Mouse (Mus musculus): ENCODE measurements around the gene Mndal.
"Not testable (repeated sequence)": the region's sequence is repeated elsewhere in the genome, so short reads cannot be mapped to it uniquely, and the experiment has no call there.

The Mndal gene

DNA sequence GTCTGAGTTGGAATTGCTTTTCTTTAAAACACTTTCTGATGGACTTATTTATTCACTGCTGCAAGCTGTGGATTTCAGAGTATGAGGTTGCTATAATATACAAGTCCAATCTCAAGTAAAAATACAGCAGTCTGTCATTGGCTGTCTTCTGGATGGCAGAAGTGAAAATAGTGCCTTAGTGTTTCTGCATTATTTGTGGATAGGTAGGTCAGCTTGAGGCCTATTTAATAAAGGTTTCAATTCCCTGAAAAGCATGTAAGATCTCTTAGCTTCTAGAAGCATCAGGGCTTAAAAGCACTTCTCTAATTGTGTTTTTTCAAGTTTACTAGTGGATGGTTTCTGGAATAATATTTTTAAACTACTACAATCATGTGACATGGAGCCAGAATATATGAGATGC is 52.5 kb downstream of the Mndal start:
- not testable (repeated sequence) for DNase-seq (ENCODE audit: low spot score)

DNA sequence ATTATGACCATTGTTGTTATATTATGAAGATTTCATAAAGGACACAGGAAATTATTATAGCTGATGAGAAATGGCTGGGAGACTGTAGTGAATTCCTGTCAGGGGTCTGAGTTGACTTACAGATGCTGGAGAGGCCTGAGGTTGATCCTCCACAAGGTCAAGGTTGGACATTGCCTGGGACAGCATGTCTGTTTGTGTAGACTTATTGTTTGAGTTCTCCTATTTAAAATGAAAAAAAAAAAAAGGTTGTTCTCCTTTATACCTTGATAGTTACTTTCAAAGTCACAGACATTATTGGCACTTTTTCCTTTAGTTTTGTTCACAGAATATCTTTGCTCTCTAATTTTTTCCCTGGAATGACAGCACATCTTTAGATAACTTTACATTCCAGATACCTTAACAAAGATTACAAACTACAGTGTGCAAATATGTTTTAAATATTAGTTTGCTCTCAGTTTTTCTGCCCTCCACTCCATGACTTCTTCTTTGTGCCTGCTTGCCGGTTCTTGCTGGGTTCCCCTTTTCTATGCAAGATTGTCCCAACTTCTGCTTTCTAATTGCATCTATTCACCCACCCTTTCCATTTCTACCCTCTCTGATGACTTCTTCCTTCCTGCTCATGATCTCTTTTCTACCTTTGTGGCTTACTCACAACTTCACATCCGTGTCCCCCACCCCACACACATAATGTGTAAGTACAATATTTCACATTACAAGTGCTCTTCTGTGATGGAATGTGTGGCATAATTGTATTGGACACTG is 55.1 kb downstream of the Mndal start:
- DNase-seq (ENCODE audit: low spot score): not testable (repeated sequence)

DNA sequence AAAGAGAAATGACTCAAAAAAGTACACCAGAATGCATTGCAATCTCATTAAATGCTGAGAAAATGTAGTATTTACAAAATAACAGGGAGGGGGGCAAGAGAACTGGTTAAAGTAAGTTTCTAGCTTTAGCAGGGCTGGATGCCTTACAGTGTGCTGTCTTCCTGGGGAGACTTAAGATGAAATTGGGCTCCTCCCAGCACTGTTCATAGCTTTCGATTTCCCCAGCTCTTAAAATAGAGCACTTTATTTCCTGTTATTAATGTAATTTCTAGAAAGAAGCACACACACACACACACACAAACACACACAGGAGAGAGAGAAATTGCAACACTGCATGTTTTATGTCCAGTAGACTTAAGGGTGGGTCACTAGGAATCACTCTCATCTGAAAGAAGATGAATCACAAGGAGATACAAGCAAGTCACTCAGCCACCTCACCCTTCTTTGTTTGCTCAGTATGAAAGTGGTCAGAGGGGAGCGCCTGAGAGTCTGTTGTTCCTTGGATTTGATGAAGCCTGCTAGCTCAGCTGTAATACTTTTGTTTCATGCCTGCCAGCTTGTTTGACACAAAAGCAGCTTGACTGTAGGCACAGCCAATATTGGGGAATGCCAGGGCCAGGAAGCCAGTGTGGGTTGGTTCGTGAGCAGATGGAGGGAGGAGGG is 62.2 kb downstream of the Mndal start:
- DNase-seq (ENCODE audit: low spot score): not testable (repeated sequence)

DNA sequence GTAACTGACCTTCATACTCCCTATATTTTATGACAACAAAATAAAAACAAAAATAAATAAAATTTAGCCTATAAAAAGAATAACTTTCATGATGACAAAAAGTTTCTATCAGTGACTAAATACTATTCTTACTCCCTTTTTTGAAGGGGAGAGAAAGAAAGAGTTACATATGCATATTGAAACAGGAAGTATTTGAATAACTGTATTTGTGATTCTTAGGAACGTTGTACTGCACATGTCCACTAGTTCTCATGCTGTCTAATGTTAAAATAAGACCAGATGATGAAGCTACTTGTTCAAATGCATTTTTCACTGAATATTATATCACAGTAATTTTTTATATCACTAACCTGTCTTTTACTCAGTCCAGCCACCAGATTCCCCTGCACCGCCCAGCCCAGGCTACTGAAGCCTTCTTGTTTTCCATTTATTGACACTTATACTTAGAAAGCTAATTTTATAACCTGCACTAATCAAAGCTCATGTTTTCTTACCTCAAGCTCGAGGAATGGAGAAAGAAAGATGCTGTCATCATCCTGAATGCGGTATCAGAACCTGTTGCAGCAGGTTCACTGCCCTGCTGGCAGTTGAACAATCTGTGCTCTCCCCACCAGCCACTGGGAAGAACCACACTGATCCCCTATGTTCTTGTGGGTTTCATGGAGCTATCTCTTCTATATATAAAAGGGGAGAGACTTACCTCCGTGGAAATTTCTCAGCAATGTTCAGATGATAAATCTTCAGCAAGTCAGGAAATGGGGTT is 62.9 kb downstream of the Mndal start:
- DNase-seq (ENCODE audit: low spot score): not testable (repeated sequence)

DNA sequence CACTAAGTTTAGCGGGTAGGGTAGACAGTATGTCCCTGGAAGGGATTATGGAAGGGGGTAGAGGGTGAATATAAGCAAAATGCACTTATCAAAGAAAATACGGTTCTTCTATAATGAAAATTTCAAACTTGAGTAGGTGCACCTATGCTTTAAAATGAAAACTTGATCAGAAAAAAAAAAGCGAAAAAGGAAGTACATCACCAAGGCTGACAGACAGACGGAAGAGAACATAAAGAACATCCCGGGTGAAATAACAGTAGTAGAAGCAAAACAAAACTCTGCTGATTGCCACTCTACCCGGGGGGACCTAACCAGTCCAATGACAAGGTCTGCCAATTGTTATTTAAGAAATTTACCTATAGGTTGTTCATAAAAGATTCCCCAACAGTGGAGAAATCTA is 64.0 kb downstream of the Mndal start:
- not testable (repeated sequence) for DNase-seq (ENCODE audit: low spot score)

DNA sequence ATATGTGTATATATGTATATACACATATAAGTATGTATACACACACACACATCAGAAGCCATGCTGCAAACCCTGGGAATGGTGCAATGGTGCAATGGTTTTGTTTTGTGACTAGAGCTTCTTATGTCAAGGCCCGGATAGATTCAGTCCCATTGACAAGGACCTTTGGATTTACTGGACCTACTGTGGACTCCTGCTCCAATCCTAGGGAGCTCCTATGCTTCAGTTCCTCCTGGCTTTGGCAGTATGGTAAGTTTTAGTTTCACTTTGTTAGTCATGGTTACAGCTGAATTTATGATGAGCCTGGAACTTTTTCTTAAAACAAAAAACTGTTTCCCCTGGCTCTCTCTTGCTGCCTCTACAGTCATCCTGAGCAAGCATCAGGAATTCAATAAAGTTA is 65.2 kb downstream of the Mndal start:
- not testable (repeated sequence) for DNase-seq (ENCODE audit: low spot score)

DNA sequence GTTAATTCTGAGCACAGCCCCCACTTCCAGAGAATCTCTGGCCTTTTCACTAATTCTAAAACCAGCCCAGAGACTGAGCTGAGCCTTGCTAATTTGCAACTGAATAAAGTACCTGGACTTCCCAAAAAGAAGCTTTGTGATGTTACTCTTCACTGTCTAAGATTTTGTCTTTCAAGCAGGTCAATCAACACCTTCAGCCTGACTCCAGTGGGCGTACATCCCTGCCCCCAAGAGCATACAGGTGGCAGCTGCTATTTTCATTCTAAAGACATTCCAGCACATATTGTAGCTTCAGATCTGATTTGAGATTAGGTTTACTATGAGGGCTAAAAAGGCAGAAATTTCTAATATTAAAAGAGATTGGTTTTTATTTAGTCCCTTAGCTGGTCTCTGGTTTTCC is 73.7 kb downstream of the Mndal start:
- not testable (repeated sequence) for DNase-seq (ENCODE audit: low spot score)

DNA sequence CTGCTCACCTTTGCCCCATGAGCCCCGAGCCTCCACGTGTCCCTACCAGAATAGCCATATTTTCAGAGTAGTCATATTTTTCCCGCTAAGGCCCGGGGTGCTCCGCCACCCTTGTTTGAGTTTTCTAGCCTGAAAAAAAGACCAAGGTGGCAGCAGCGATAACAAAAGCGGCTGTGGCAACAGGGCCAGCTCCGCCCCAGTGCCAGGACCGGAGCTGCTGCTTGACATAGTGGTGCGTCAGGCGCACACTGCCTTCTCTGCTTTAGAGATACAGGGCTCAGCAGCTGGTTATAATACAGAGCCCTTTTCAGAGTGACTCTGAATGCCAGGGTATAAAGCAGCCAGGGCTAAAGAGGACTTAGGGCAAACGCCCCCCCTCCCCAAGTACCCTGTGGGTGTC is 75.8 kb downstream of the Mndal start:
- no peak for DNase-seq (ENCODE audit: low spot score)

DNA sequence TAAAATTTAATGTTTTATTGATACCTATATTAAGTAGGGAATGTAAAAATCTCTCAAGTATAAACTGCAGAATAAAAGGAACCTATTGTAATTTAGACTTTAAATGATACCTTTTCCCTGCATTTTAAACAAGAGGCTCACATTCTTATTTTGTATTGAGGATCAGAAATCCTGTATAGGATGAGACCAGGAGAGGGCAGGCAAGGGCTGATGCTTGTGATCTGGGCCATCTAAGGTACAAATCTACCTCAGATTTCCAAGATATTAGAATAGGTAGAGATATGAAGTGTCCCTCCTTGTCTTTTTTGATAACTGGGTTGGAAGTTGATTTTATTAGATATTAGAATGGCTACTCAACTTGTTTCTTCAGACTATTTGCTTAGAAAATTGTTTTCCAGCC is 88.6 kb downstream of the Mndal start:
- not testable (repeated sequence) for DNase-seq (ENCODE audit: low spot score)

DNA sequence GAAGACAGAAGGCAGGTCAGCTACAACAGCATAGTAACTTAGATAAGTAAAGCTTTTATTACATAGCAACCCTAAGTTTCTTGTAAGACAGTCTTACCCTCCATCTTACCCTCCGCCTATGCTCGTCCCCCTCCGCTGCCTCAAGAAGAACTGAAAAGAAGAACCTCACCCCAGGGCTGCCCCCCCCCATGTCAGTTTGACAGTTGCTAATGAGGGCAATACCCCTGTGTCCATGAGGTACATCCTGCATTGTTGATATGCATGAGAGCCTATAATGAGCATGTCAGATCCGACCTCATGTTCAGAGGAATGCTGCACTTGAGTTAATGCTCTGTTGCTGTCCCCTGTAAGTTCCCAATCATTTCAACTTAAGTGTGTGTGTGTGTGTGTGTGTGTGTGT is 89.4 kb downstream of the Mndal start:
- not testable (repeated sequence) for DNase-seq (ENCODE audit: low spot score)

DNA sequence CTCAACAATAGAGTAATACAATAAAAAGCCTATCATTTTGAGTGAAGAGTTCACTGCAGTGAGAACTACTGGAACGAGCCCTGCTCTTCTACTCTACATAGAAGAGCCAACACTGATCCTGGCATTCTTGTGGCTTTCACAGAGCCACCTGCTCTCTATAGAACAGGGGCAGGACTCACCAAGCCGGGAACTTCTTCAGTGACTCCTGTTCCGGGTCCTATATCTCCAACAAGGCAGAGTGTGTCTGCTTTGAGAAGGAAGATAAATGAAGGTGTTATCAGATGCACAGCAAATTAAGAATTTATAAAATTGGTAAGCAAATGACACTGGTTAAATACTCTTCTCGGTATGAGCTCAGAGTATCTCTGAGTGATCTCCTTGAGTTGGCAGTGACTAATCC is 96.1 kb downstream of the Mndal start:
- DNase-seq (ENCODE audit: low spot score): not testable (repeated sequence)

DNA sequence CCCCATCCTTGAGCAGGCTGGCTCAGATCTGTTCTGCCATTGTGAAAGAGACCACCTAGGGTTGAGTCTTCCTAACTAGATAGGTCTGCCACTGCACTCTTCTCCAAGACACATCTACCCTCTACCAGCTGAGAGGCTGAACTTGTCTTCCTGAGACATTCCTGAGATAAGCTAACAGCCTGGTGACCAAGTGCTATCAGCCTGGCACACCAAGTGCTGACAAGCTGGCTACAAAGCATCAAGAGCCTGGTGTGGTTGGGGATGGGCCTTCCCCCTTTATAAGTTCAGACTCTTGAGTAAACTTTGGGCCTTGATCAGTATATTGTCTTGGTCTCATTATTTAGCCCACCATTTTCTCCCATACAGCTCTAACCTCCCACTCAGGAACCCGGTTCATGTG is 97.5 kb downstream of the Mndal start:
- DNase-seq (ENCODE audit: low spot score): no peak

DNA sequence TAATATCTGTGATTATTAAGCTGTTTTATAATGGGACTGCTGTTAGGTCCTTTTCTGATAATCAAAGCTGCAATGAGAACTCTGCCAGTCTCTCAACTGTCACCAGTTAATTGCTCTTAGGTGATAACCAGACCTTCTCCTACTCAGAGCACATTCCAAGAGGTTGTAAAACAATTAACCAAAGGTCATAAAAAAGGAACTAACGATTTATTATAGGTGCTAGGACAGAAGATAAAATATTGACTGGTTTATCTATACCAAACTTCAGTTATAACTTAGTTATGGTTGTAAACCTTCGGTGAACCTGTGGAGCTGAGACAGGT is 120.8 kb downstream of the Mndal start:
- DNase-seq (ENCODE audit: low spot score): not testable (repeated sequence)

DNA sequence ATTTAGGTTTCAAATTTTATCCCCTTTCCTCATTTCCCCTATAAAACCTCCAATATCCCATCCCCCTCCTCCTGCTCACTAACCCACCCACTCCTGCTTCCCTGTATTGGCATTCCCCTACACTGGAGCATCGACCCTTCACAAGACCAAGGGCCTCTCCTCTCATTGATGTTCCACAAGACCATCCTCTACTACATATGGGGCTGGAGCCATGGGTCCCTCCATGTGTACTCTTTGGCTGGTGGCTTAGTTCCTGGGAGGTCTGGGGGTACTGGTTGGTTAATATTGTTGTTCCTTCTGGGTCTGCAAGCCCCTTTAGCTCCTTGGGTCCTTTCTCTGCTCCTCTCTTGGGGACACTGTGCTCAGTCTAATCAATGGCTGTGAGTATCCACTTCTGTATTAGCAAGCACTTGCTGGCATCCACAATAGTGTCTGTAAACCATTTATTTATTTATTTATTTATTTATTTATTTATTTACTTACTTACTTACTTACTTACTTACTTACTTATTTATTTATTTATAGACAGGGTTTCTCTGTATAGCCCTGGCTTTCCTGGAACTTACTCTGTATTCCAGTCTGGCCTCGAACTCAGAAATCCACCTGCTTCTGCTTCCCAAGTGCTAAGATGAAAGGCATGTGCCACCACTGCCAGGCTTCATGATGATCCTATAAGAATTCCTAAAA is 121.4 kb downstream of the Mndal start:
- DNase-seq (ENCODE audit: low spot score): not testable (repeated sequence)

DNA sequence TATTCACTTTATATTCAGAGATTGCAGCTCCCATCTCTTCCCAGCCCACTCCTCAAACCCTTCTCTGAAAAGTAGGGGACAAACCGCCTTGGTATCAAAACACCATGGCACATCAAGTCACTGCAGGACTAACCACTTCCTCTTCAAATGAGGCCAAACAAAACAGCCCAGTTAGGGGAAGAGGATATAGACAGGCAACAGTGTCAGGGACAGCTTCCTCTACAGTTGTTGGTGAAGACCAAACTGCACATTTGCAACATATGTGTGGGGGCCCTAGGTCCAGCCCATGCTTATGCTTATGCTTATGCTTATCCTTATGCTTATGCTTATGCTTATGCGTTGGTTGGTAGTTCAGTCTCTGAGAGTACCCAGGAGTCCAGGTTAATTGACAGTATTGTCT is 133.0 kb downstream of the Mndal start:
- not testable (repeated sequence) for DNase-seq (ENCODE audit: low spot score)

DNA sequence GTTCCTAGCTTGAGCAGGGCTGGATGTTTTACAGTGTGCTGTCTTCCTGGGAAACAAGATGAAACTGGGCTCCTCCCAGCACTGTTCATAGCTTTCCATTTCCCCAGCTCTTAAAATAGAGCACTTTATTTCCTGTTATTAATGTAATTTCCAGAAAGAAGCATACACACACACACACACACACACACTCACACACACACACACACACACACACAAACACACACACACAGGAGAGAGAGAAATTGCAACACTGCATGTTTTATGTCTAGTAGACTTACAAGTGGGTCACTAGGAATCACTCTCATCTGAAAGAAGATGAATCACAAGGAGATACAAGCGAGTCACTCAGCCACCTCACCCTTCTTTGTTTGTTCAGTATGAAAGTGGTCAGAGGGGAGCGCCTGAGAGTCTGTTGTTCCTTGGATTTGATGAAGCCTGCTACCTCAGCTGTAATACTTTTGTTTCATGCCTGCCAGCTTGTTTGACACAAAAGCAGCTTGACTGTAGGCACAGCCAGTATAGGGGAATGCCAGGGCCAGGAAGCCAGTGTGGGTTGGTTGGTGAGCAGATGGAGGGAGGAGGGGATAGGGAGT is 139.5 kb downstream of the Mndal start:
- DNase-seq (ENCODE audit: low spot score): not testable (repeated sequence)

DNA sequence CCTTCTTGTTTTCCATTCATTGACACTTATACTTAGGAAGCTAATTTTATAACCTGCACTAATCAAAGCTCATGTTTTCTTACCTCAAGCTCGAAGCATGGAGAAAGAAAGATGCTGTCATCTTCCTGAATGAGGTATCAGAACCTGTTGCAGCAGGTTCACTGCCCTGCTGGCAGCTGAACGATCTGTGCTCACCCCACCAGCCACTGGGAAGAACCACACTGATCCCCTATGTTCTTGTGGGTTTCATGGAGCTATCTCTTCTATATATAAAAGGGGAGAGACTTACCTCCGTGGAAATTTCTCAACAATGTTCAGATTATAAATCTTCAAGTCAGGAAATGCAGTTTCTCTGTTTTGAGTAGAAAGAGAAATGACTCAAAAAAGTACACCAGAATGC is 140.1 kb downstream of the Mndal start:
- DNase-seq (ENCODE audit: low spot score): not testable (repeated sequence)

DNA sequence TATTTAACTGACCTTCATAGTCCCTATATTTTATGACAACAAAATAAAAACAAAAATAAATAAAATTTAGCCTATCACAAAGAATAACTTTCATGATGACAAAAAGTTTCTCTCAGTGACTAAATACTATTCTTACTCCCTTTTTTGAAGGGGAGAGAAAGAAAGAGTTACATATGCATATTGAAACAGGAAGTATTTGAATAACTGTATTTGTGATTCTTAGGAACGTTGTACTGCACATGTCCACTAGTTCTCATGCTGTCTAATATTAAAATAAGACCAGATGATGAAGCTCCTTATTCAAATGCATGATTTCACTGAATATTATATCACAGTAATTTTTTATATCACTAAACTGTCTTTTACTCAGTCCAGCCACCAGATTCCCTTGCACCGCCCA is 140.5 kb downstream of the Mndal start:
- not testable (repeated sequence) for DNase-seq (ENCODE audit: low spot score)
